Mouse (Mus musculus) frontal cortex, adult 2 months (tissue): Measurements from ENCODE around the gene Pcnt. TPM values are rescaled to one million over a fixed set of nuclear protein-coding genes. Genes with fewer than 3 reads are reported as not detected.
A peak's percentile ranks its signal among the peaks of the same experiment; 100 is the strongest.

Experiments used
- DNase-seq, 2 experiments: peaks; one replicate each; pipeline ENCODE4 v3.0.0; 2022; ENCODE audit warnings: low spot score in 1 of 2; ENCODE audit errors: extremely low spot score in 1 of 2
- polyA plus RNA-seq: library from polyadenylated mRNA; depleted of rRNA; stranded (reverse); fragments of >200 nt; gene quantifications from 2 replicates; pipeline ENCODE4 v1.2.3, GENCODE M21; 2012

Pcnt gene
- polyA plus RNA-seq, 1 experiment = 24.3 TPM

- peak; percentile 34 to 50 for DNase-seq
These were observed 25.8 kb downstream of the Pcnt start for GRCm38 (mm10) chr10:76416811-76417210.

DNA sequence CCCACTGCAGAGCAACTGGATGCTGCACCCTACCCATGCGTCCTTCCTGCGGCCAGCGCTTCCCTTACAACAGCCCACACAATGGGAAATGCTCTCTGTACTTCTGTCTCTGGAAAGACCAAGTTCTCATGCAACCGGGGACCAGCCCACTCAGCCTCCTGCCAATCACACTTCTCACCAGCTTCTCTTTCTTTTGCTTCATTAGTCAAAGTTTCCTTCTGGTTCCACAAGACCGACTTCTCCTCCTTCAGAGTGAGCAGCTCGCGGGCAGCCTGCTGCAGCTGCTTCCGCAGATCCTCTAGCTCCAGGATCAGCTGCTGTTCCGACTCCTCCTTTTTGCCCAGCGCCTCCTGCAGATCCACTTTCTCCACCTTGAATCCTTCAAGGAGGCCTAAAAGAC is 34.1 kb downstream of the Pcnt start:
- DNase-seq = peak in 1 of 2 experiments; percentile 18

DNA sequence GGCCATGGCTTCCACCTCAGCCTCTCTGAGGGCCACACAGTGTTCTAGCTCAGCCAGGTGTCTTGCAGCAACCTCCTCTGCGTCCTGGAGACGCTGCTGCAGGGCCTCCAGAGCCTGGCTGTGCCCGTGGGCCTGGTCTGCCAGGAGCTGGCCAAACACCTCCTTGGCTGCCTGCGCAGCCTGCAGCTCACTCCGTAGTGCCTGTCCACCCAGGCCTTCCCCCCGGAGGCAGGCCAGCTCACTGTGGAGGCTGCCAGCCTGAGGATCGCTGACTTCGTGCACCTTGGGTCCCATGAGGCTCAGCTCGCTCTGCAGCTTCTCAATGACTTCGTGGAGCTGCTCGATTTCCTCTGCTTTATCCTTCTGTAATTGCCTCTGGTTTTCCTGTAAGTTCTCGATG is 50.0 kb downstream of the Pcnt start:
- DNase-seq = no peak

GRCm38 (mm10) chr10:76391786-76392185 is 50.8 kb downstream of the Pcnt start:
- peak in 1 of 2 experiments; percentile 50 for DNase-seq

DNA sequence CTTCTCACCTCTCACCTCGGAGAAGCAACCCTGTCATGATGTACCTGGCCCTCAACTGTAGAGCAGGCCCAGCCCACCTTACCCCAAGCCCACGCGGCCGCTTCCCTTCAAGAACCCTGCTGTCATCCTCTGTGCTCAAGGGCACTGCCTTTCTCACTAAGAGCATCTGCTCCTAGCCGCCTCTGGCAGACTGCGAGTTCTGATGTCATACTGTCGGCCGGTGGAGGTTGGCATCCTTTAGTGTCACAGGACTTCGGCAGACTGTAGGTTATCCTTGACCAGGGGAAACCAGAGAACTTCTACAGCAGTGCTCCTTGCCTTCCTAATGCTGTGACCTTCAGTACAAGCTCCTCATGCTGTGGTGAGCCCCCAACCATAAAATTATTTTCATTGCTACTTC is 51.4 kb downstream of the Pcnt start:
- no peak for DNase-seq

GRCm38 (mm10) chr10:76374981-76375380 is 67.6 kb downstream of the Pcnt start:
- DNase-seq = no peak

DNA sequence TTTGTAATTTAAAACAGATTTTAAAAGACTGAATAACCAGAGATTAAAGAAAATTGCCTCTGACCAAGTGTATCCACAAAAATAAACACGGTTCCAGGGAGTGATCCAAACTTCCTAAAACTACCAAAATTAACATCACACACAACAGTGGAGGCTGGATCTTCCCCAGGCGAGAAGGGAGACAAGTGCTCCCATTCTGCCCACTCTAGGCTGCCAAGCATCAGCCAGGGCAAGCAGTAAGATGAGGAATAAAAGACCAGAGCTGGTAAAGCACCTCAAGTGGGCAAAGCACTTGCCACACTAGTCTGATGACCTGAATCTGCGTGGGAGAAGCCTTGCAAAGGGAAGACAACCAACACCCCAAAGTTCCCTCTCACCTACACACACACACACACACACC is 70.8 kb downstream of the Pcnt start:
- peak in 1 of 2 experiments; percentile 46 for DNase-seq

DNA sequence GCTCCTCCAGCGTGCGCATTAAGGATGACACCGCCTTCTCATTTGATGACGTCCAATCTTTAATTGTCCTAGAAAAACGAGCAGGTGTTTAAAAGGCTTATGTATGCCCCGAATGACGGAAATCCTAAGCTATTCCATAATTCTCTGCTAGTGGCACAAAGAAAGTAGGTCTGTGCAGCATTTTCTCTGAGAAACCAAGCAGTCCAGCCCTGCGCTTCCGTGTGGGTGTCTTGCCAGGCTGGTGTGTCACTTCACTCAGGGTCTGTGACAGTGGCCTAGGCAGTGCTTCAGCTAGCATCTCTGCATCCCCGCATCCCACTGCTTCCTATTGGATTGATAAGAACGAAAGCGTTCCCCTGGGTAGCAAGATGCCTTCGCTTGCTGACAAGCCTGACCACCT is 73.8 kb downstream of the Pcnt start:
- peak in 1 of 2 experiments; percentile 48 for DNase-seq

GRCm38 (mm10) chr10:76363233-76363632 is 79.4 kb downstream of the Pcnt start:
- no peak for DNase-seq

GRCm38 (mm10) chr10:76358468-76358867 is 84.1 kb downstream of the Pcnt start:
- DNase-seq = peak in 1 of 2 experiments; percentile 57

DNA sequence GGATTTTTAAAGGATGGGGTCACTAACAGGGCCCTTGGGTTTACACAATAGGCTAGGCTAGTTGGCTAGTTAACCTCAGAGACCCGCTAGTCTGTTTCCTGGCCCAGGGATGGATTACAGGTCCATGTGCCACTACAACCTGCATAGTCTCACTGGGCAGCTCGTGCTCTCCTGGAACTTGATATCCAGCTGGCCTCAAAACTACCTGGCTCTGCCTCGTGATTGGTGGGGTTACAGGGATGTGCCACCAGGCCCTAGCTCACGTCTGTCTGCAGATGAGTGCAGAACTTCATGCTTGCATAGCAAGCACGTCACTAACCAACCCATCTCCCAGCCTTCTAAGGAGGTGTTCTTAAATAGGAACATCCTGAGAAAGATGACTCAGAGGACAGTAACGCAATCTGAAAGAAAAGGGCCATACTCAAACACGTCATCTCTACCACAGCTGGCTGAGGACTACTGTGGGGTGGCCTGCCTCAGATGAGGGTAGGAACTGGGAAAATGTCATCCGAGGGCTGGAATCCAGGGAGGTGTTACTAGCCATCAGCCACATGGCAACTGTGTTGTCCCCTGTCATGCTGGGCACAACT is 85.2 kb downstream of the Pcnt start:
- peak in 1 of 2 experiments; percentile 38 for DNase-seq

- DNase-seq = no peak
These were observed 87.6 kb downstream of the Pcnt start for GRCm38 (mm10) chr10:76354974-76355373.

- no peak for DNase-seq
These were observed 88.6 kb downstream of the Pcnt start for GRCm38 (mm10) chr10:76353986-76354385.

DNA sequence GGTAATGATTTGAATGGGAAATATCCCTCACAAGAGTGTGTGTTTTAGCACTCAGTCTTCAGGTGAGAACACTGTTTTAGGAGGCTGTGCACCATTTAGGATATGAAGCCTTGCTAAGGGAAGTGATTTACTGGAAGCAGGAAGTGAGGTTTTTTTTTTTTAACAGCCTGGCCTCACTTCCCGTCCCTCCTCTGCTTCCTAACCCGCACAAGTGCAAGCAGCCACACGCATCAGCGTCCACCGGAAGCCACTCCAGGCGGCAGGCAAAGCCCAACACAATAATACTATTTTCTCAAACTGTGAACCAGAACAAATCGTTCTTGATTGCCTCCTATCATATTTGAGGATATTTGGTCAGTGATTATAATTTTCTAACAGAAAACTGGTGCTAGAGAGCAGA is 90.6 kb downstream of the Pcnt start:
- DNase-seq = no peak

GRCm38 (mm10) chr10:76346589-76346988 is 96.0 kb downstream of the Pcnt start:
- peak in 1 of 2 experiments; percentile 65 for DNase-seq

DNA sequence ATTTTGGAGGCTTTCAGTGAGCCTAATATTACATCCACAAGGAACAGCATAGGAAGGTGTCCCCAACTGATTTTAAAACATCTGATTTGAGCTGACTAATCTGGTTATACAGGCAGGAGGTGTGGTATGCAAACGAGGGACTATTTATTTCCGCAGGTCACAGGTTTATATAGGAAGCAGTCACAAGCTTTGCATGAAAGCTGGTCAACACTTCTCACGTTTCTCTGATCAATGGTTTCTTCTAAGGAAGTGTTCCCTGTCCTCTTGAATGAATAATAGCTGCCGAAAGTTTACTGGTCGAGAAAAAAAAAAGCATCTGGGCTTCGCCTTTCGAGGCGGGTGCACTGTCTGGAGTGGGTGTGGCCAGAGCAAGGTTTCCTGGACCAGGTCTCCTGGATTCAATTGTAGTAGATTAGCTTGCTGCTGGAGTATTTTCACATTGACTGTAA is 96.5 kb downstream of the Pcnt start:
- DNase-seq = no peak

DNA sequence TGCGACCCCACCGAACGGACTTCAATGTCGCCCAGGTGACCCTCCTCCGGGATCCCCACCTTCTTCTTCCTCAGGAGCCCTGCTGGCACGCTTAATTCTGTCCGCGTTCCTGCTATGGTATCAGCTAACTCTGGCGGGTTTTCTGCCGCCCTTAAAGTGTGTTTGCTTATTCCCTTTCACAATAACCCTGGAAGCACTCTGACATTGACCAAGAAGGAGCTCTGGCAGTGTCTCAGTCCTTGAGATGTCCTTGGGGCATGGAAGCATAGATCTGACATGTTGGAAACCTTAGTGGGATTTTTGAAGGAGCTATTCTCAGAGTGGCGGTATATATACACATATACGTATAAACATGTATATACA is 97.1 kb downstream of the Pcnt start:
- no peak for DNase-seq

- peak; percentile 83 to 95 for DNase-seq
These were observed 97.7 kb downstream of the Pcnt start, which contains the start of gene Dip2a for GRCm38 (mm10) chr10:76344711-76345539. Gene Dip2a, minus strand, starts transcription at chr10:76345291.

DNA sequence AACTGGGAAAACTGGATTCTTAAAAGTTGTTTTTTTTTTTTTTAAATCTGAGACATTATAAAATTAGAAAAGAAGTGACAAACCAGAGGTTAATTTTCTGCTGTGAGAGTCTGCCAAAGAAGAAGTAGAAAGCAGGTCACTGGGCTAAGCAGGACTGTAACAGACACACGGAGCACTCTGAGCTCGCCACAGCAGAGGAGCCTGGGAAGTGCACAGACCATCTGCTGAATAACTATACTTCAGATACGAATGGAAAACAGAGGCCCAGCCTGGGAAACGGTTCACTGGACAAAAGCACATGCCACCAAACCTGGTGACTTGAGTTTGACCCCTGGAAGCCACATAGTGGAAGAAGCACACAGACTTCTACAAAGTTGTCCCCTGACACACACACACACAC is 108.2 kb downstream of the Pcnt start:
- no peak for DNase-seq

- DNase-seq = no peak
These were observed 110.5 kb downstream of the Pcnt start for GRCm38 (mm10) chr10:76332040-76332439.

DNA sequence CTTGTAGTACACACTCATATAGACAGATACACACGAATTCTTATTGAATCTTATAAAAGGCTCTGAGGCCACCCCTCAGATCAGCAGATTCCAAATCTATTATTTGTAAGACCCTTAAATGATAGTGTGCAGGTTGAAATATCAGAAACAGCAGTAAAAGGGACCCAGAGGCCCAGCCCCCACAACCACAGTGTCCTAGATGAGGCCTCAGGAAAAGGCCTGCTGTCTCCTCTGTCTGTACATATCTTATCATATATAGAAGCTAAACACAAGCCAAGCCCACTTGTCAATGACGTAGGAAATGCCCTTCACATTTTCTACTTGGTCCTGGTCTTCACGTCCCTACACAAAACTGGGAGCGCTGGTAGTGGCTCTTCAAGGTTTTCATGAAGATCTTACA is 113.5 kb downstream of the Pcnt start:
- DNase-seq = no peak

- no peak for DNase-seq
These were observed 114.0 kb downstream of the Pcnt start for GRCm38 (mm10) chr10:76328574-76328973.
